Mouse (Mus musculus): ENCODE results near the gene Nbdy. TPM values are rescaled to one million over a fixed set of nuclear protein-coding genes. Genes with fewer than 3 reads are reported as not detected.

The Nbdy gene
- 9.0 and 10.0 TPM in 2 replicates for polyA plus RNA-seq (2012; rRNA removed; ENCODE audit: low replicate concordance)

GRCm38 (mm10) chrX:153723110-153723916, at the start of gene Nbdy:
Gene Nbdy (plus strand): TSS chrX:153723590.

GRCm38 (mm10) chrX:153695782-153696395, 27.5 kb upstream of the Nbdy start, which contains the start of gene Kctd12b:
Gene Kctd12b (minus strand): TSS chrX:153696391.

Other genes with a start within 250 kb of the Nbdy start
- gene Ubqln2, start 225.4 kb upstream of the Nbdy start, polyA plus RNA-seq (2012; rRNA removed; ENCODE audit: low replicate concordance), result 12.0 and 23.6 TPM in 2 replicates
- not detected in 2 replicates for gene Cypt3, start 165.0 kb upstream of the Nbdy start, polyA plus RNA-seq (2012; rRNA removed; ENCODE audit: low replicate concordance)
- 0.09 and 0.28 TPM in 2 replicates for gene Kctd12b, start 27.2 kb upstream of the Nbdy start, polyA plus RNA-seq (2012; rRNA removed; ENCODE audit: low replicate concordance)
- gene Spin2c, start 108.6 kb downstream of the Nbdy start, polyA plus RNA-seq (2012; rRNA removed; ENCODE audit: low replicate concordance), result 0.09 TPM in 1 of 2 replicates, not detected in the other

All from duodenum, adult 2 months (tissue).